Mouse (Mus musculus) macrophage (primary cell): ENCODE results near the gene Cradd. TPM values are rescaled to one million over a fixed set of nuclear protein-coding genes. Genes with fewer than 3 reads are reported as not detected.

Experiments used
- H3K27ac ChIP-seq: fragments of 350-480 bp; formaldehyde crosslinking; 2 replicates; pipeline ENCODE4 v1.9.0; 2021
- H3K36me3 ChIP-seq: fragments of 350-480 bp; formaldehyde crosslinking; 2 replicates; pipeline ENCODE4 v1.9.0; 2021; ENCODE audit errors: inconsistent target
- H3K4me3 ChIP-seq: fragments of 350-480 bp; formaldehyde crosslinking; 2 replicates; pipeline ENCODE4 v1.9.0; 2021; ENCODE audit errors: inconsistent target
- H3K79me2 ChIP-seq: fragments of 350-480 bp; formaldehyde crosslinking; 2 replicates; pipeline ENCODE4 v1.9.0; 2021; ENCODE audit errors: inconsistent target
- WGBS: methylation state at CpG from one replicate; pipeline ENCODE4 v1.1.7; 2026; ENCODE audit warnings: inconsistent platforms; ENCODE audit not compliant: missing documents; 5-methylcytosine and 5-hydroxymethylcytosine counted together
- polyA plus RNA-seq: library from polyadenylated mRNA; stranded (reverse); fragments of 250-400 nt; gene quantifications from 3 replicates; pipeline ENCODE4 v1.2.4, GENCODE M21; 2018; ENCODE audit warnings: inconsistent platforms
- total RNA-seq, 78 experiments: library from RNA; depleted of rRNA; stranded (reverse); fragments of 250-400 nt; gene quantifications; 1 replicate in 9 of 78; 2 replicates in 24 of 78; 3 replicates in 43 of 78; 4 replicates in 2 of 78; pipeline ENCODE4 v1.2.4; 2018; ENCODE audit warnings: inconsistent platforms in 56 of 78

Cradd gene
- total RNA-seq (2018; cell fraction: chromatin; rRNA removed): 10 to 100 TPM in 17 of 26 experiments, 1 to 10 TPM in 9; 1.3 to 21.7 (median 15.0) TPM
- total RNA-seq (2018; cell fraction: cytosol; rRNA removed): 10 to 100 TPM in 1 of 26 experiments, 1 to 10 TPM in 25; 5.2 to 10.7 (median 8.5) TPM
- total RNA-seq (2018; cell fraction: nucleus; rRNA removed): 10 to 100 TPM in 12 of 26 experiments, 1 to 10 TPM in 14; 3.6 to 20.0 (median 9.3) TPM
- polyA plus RNA-seq: 8.7 to 11.3 TPM (median 9.2 TPM) in 3 replicates

DNA sequence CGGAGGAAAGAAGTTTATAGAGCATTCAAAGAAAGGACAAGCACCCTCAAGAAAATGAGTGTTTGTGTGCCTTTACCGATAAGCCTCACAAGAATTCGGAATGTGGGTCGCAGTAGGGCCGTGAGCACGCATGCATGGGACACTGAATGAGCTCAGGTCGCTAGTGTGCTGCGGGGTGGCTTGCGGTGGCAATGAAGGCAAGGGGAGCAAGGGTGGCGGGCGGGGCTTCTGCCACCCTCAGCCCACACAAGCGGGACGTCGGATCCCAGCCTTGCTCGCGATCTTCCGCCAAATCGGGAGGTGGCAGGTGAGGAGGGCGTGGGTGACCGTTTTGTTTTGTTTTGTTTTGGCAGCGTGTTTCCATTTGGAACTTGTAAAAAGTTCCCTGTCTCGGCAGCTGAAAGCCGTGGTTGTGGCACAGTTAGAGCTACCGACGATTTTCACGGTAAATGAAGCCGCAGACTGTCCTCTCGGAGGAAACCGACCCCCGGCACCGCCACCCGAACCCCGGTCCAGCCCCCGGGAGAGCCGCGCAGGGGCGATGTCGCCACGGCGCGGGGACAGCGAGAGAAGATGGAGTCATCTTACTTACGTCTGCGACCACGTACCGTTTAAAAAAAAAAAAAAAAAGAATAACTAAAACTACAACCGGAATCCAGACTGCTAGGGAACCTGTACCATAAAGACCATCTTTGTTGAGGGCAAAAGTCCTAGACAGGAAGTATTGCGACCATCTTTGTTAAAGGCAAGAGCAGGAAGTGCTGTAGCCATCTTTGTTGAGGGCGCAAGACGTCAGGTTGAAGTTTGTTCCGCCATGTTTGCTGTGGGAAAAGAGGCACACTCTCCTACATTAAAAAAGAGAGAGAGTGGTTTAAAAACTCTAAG, at the start of gene Cradd:
Gene Cradd (minus strand): TSS at position 741 of the 885 bp plus-strand sequence.
- Histone ChIP-seq H3K4me3 (peak within 1 kb of the TSS; percentile 64), H3K79me2 (no peaks in the 10 kb centered on the region), H3K36me3 (no peaks in the 10 kb centered on the region), H3K27ac (peak within 1 kb of the TSS; percentile 78)
- WGBS: 1% methylated on average over 51 of the region's 51 CpGs

DNA sequence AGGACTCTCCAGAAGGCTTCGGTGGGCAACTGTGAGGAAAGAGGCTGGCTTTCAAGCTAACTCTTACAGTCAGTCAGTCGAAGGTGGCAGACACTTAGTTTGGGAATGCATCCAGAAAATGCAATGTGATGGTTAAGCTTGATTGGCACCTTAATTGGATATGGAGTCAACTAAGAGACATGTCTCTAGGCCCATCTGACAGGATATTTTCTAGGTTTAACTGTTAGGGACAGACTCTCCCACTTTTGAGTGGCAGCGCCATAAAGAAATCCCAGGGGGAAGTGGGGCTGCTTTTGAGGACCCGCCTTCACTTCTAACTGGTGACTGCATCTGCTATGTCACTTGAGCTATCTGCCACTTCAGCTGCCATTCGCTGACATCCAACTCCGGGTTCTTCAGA, 49.4 kb upstream of the Cradd start:
- no peak overlapping the region for H3K4me3 ChIP-seq
- H3K36me3 ChIP-seq: no peaks in the 10 kb centered on the region
- H3K27ac ChIP-seq: no peak overlapping the region
- 93% methylated on average over 6 of the region's 6 CpGs for WGBS
- no peaks in the 10 kb centered on the region for H3K79me2 ChIP-seq

DNA sequence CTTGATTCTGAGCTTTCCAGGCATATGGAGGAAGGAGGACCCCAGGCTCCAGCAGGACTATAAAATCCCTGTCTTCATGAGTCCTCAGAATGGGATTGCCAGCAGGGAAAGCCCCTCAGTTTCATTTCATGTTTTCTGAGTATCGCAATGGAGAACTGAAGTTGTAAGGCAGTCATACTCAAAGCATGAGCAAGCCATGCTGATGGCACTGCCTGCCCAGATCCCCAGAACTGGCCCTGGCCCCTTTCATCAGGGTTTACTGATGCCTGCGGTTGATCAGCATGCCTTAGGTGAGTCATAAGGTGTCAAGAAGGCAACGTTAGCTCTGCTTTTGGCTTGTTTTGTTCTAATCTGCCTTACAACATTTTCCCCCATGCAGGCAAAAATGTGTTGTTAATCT, 48.0 kb upstream of the Cradd start:
- H3K4me3 ChIP-seq: no peak overlapping the region
- H3K27ac ChIP-seq: no peak overlapping the region
- 26% methylated on average over 3 of the region's 3 CpGs for WGBS
- no peaks in the 10 kb centered on the region for H3K36me3 ChIP-seq
- no peaks in the 10 kb centered on the region for H3K79me2 ChIP-seq

DNA sequence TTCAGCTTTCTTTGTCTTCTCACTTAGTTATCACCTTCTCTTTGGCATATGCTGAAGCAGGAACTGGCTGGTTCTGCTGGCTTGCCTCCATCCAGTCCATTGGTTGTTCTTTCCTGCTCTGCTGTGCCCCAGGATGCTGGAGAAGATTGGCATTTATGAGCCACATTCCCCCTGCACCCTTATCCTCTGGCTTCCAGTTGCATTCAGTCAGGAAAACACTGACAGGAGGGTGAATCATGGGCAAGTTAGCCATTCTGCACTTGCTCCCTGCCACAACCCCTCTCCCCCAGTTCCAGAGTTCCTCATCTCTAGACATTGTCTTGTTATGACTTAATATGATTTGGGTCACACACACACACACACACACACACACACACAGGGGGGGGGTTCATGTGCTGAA, 45.3 kb upstream of the Cradd start:
- Histone ChIP-seq H3K4me3 (no peak overlapping the region), H3K27ac (no peak overlapping the region), H3K36me3 (no peaks in the 10 kb centered on the region), H3K79me2 (no peaks in the 10 kb centered on the region)

DNA sequence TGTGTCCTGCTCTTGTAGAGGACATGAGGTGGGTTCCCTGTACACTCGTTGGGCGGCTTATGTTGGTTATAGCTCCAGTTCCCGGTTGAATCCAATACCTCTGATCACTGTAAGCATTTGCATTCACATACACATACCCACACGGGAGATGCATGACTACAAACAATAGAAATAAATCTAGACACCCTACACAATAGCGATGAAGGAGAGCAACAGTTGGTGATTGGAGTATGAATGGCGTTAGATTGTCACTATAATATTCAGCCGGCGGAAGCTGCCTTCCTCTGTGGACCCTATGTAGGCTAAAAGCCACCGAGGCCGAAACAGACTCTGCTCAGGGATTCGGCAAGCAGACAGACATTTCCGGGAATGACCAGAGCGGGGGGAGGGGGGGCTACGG, 44.2 kb upstream of the Cradd start:
- no peaks in the 10 kb centered on the region for H3K79me2 ChIP-seq
- WGBS: 85% methylated on average over 12 of the region's 14 CpGs
- no peak overlapping the region for H3K4me3 ChIP-seq
- H3K36me3 ChIP-seq: no peaks in the 10 kb centered on the region
- no peak overlapping the region for H3K27ac ChIP-seq

DNA sequence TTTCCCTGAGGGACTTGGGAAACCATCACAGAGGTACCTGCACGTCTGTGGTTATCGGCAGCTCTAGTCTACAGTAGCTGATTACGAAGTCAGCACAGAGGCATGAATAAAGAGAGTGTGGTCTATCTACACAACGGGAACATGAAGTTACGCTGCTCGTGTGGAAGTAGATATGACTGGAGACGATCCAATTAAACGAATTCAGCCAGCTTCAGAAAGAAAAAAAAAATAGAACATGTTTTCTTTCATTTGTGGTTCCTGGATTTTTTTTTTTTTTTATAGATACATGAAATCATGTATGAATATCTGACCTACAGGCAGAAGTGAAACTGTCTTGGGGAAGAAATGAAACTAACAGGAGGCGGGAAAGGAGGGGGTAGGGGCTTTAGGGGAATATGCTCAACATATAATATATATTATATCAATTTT, 43.7 kb upstream of the Cradd start:
- Histone ChIP-seq H3K36me3 (no peaks in the 10 kb centered on the region), H3K4me3 (no peak overlapping the region), H3K79me2 (no peaks in the 10 kb centered on the region), H3K27ac (no peak overlapping the region)
- 15% methylated on average over 9 of the region's 9 CpGs for WGBS

DNA sequence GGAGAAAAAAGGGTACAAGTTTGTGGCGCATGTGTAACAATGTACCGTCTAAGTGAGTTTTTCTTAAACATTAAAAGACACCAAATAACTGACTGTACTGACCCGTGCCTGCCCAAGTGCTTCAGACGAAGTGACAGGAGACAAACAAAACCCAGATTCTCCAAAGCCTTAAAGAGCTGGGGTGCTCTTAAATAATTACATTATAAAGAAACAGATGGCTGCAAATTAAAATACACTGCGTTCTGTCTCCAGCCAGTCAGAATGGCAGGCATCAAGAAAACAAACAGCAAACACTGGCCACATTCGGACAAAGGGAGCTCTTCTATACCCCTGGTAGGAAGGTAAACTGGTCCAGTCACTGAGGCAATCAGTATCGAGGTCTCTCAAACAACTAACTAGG, 43.3 kb upstream of the Cradd start:
- 87% methylated on average over 7 of the region's 7 CpGs for WGBS
- no peak overlapping the region for H3K4me3 ChIP-seq
- H3K79me2 ChIP-seq: no peaks in the 10 kb centered on the region
- H3K27ac ChIP-seq: no peak overlapping the region
- no peaks in the 10 kb centered on the region for H3K36me3 ChIP-seq

DNA sequence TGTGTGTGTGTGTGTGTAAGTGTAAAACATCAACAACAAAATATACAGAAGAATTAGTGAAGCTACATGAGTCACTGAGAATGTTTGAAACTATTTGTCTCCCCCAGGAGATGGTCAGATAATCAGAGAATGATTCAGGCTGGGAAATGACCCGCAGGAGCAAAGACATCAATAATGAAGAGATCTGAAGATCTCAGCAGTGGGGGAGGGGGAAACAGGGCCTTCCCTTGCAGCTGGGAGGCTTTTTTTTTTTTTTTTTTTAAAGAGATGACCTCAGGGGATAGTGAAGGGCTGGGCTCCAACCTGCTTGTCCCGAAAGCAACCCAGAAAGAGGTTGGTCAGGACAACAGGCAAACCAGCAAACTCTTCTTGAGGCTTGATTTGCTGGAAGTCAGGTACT, 38.4 kb upstream of the Cradd start:
- no peak overlapping the region for H3K4me3 ChIP-seq
- no peaks in the 10 kb centered on the region for H3K36me3 ChIP-seq
- 93% methylated on average over 2 of the region's 2 CpGs for WGBS
- H3K79me2 ChIP-seq: no peaks in the 10 kb centered on the region
- H3K27ac ChIP-seq: no peak overlapping the region

DNA sequence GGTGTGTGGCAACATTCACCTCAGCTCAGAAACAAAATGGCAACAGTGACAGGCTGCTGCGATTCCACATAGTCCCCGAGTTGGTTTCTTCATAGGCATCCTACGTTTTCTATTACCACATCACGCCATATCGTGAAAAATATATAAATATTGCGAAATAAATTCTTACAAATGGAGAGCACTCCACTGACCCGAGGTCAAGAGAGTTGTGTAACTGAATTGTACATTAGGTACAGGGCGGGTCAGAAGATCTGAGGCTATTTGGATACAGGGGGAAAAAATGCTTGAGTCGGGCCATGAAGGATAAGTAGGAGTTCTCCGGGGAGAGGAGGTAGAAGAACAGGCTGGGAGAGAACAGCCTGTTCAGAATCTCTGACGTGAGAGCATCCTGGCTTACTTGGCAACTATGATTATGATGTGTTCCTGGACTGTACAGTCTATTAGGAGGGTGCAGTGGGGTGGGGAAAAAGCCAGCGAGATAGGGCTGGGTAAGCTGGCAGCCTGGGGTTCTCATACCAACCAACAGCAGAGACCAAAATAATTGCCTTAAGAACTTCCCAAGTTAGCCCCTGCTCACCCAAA, 37.4 kb upstream of the Cradd start:
- no peak overlapping the region for H3K27ac ChIP-seq
- H3K79me2 ChIP-seq: no peaks in the 10 kb centered on the region
- no peaks in the 10 kb centered on the region for H3K36me3 ChIP-seq
- H3K4me3 ChIP-seq: no peak overlapping the region
- WGBS: 56% methylated on average over 12 of the region's 12 CpGs

DNA sequence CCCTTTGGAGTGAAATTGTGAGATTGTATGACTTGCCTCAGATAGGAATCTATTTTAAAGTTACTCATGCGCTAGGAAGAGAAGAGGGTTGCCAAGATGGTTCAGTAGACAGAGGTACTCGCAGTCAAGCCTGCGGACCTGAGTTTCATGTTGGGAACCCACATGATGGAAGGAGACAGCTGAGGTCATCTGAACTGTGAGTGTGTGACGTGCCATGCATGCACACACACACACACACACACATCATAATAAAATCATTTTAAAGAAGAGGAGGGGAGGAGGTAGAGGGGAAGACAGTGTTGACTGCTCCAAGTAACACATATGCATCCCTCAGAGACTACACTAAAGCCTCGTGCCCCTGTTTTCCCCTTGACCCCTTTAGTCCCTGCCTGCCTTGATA, 36.1 kb upstream of the Cradd start:
- 96% methylated on average over 5 of the region's 5 CpGs for WGBS
- Histone ChIP-seq H3K36me3 (no peaks in the 10 kb centered on the region), H3K79me2 (no peaks in the 10 kb centered on the region), H3K4me3 (no peak overlapping the region), H3K27ac (no peak overlapping the region)

DNA sequence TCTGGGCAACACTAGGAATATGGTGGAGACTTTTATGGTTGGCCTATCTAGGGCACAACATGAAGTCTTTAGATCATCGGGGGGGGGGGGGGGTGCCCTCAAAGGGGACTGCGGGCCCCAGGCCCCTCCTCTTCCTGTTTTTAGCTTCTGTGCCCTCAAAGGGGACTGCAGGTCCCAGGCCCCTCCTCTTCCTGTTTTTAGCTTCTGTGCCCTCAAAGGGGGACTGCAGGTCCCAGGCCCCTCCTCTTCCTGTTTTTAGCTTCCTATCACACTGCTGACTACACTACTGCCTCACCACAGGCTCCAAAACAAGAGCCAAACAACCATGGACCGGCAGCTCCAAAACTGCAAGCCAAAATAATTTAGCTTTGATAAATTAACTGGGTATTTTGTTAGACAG, 33.8 kb upstream of the Cradd start:
- Histone ChIP-seq H3K79me2 (no peaks in the 10 kb centered on the region), H3K4me3 (no peak overlapping the region), H3K27ac (no peak overlapping the region), H3K36me3 (no peaks in the 10 kb centered on the region)
- 100% methylated on average over 1 of the region's 3 CpGs for WGBS

DNA sequence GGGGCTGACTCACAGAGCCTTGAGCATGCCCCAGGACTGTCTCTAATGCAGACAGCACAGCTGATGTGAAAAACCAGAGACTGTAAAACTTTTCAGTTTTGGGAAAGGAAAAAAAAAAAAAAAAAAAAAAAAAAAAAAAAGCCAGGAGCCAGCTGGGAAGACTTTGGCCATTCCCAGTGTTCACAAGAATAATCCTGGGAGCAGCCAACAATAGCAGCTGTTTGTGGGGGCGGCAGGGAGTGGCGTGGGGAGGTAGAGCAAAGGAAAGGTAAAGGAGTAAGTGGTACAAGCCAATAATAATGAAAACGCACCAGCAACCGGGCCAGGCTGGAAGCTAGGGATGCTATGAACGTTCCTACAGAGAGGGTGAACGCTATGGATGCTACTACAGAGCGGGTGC, 32.8 kb upstream of the Cradd start:
- Histone ChIP-seq H3K79me2 (no peaks in the 10 kb centered on the region), H3K27ac (no peak overlapping the region), H3K36me3 (no peaks in the 10 kb centered on the region), H3K4me3 (no peak overlapping the region)
- WGBS: 93% methylated on average over 7 of the region's 7 CpGs

DNA sequence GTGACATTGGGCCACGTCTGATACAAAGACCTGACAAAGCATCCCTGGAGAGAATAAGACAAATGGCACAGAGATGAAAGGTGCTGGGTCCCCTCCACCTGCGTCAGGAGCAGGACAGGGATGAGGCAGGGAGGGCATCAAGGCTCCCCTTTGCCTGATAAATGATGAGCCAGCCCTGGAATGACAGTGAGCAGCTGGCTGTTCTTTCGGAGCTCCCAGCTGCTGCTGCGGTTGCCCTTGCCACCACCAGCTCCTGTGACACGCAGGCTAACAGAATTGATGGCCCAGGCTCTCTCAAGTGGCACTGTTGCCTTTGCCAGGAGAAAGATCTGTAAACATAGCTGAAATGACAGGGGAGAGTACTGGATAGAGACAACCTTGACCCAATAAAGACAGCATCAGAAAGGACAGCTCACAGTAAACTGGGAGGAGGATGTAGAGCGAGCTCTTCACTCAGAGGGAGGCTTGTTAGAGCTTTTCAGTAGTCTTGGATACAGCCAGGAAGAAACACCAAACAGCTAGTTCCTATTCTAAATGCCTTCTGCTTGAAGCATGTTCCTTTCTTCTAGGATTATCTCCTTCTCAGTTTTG, 31.8 kb upstream of the Cradd start:
- WGBS: 87% methylated on average over 6 of the region's 6 CpGs
- Histone ChIP-seq H3K79me2 (no peaks in the 10 kb centered on the region), H3K27ac (no peak overlapping the region), H3K36me3 (no peaks in the 10 kb centered on the region), H3K4me3 (no peak overlapping the region)

DNA sequence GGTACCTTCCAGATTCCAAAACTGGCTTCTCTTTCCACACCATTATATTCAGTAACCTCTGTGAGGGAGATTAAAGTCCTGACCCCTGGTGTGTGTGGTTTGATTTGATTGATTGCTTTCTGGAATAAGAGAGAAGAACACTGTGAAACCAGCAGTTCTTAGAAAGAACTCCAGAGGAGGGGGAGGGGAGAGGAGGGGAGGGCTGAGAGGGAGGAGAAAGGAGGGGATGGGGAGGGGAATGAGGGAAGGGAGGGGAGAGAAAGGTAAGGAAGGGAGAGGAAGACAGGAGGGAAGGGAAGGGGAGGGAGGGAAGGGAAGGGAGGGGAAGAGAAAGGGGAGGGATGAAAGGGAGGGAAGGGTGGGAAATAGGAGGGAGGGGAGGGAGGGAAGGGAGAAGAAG, 30.7 kb upstream of the Cradd start:
- H3K36me3 ChIP-seq: no peaks in the 10 kb centered on the region
- H3K79me2 ChIP-seq: no peaks in the 10 kb centered on the region

DNA sequence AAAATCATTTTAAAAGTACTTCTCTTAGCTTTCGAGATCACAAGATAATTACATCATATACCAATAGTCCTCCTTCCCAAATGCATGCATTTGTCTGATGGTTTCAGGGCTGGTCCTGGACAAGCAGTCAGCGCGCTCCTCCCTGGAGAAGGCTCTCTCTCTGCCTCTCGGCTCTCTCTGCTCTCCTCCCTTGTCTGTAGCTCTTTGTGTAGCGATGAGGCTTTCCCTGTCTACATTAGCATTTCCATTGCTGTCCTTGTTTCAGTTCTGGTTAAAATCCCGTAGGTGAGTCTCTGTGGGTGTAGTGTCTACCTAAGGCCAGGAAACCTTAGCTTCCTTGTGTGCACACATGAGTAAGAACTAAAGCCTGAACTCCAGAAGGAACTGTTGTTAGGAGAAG, 30.1 kb upstream of the Cradd start:
- 98% methylated on average over 6 of the region's 6 CpGs for WGBS
- Histone ChIP-seq H3K79me2 (no peaks in the 10 kb centered on the region), H3K4me3 (no peak overlapping the region), H3K27ac (no peak overlapping the region), H3K36me3 (no peaks in the 10 kb centered on the region)

More for the DNA sequence above, 30.7 kb upstream of the Cradd start:
- H3K27ac ChIP-seq: no peak overlapping the region
- no peak overlapping the region for H3K4me3 ChIP-seq
